Mouse (Mus musculus) heart, adult 9 months (tissue): ENCODE measurements at regions not wholly inside any gene's neighbourhood (a gene's known extent, or its start where the extent isn't known, plus 50 kb on each side); places are given as distances from the start of the nearest gene placed in this dataset.

Experiments
- DNase-seq, 2 experiments: peaks; one replicate each; pipeline ENCODE4 v3.0.0; 2022; ENCODE audit warnings: low spot score in 2 of 2

- DNase-seq = no peak
Measured at GRCm38 (mm10) chr15:62190977-62191614, 1268.3 kb upstream of the A1bg start.

GRCm38 (mm10) chr15:62190224-62190910, 1267.6 kb upstream of the A1bg start:
- DNase-seq = no peak

GRCm38 (mm10) chr15:62189565-62190181, 1266.9 kb upstream of the A1bg start:
- no peak for DNase-seq

DNA sequence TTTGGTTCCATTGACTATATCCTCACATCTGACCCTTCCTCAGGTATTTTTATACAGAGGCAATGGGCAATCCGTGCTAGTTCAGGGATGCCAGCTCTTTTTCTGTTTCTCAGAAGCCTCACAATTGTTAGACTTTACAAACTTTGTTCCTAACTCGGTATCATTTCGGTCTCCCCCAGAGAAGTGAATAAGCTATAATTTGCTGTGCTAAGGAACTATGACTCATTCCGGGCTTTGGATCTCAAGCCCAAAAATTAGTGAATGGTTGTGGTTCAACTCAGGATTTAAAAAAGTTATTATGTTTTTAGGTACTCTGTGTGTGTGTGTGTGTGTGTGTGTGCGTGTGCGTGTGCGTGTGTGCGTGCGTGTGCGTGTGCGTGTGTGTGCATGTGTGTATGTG, 1263.7 kb upstream of the A1bg start:
- no peak for DNase-seq

DNA sequence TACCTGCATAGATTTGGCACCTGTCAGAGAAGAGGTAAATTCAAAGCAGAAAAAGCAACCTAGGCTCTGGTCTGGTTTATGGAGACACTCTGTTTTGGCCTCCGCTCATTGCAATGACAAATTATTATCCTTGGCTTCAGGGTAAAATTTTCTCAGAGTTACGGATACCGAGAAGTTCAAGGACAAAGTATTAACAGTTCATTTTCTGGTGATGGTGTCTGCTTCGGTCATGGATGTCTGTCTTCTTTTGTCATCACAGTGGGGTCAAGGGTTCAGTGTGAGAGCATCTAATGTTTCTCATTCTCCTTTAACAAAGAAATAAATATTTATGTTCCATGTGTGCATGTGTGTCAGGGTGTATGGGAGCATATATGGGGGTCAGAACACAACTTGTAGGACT, 1261.0 kb upstream of the A1bg start:
- DNase-seq = no peak

- no peak for DNase-seq
Measured at GRCm38 (mm10) chr15:62181454-62181910, 1258.7 kb upstream of the A1bg start.

DNA sequence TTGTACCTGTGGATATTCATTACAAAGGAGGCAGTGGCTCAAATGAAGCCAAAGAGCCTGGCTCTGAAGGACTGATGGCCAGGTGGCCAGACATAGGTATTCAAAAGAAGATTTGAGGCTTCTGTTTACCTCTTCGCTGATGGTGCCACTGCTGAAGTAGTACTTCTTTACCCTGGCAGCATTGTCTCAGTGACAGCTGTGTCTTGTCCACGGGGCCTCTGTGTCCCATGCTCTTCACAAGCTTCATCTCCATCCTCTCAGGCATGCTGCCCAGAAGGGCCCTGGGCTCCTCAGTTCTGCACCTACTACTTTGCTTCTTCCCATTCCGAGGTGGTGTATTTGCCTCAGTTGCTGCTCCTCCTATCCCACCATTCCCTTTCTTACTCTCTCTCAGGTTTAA, 1257.9 kb upstream of the A1bg start:
- no peak for DNase-seq

DNA sequence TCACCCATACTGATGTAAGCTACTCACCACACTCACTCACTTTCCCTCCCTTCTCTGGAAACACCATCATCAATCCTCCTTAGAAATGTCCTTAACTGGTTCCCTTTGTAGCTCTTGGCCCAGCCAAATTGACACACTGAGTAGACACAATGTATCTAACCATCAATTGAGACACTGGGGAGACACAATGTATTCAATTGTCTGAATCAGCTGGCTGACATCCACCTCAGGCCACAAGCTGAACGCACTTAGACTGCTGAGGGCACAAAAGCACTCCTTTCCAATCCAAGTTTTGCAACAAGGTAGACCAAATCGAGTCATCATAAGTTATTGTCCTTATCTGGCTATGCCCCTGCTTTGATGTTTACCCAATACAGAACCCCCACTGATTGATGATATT, 1257.0 kb upstream of the A1bg start:
- DNase-seq = no peak

DNA sequence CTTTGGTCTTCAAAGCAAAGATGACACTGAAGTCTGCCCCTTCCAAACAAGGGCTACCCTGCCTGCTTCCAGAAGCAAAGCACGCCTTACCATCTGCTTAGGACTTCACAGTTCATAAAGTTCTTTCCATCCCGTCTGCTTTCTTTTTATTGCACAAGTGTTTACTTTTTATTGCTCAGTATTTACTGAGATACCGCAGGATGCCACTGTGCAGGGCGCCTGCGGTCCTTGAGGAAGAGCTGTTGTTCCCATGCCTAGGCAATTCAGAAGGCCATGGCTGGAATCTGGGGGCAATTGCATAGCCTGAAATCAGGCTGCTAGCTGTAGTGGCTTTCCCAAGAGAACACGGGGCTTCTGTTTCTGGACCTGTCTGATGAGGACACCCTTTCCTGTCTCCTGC, 1255.8 kb upstream of the A1bg start:
- DNase-seq = no peak

DNA sequence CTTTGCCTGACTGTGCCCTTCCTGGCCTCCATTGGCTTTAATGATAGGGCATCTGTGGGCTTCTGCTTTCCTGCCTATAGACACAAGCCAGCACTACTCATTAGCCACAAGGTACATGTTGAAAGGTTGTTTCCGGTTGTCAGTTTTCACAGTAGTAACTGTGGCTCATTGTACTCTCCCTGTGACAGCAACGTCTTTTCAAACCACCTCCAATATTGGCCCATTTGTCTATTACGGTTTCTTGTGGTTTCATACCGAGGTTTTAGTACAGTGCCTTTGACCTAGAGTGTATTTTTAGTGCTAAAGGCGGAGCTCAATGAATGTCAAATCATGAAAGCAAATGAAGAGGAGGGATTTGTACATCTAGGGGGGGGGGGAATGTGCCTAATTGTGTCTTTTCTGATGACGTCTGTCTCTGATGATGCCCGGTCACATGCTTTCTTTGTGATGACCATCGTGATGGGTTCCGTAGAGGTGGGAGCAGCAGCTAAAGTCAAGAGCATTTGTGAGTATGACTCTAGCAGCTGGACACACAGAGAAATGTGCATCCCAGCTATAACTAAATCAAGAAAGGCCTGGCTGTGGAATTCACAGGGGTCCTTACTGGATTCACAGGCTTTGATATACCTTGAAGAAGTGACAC, 1255.1 kb upstream of the A1bg start:
- no peak for DNase-seq

GRCm38 (mm10) chr15:62176076-62176475, 1253.3 kb upstream of the A1bg start:
- DNase-seq = no peak

DNA sequence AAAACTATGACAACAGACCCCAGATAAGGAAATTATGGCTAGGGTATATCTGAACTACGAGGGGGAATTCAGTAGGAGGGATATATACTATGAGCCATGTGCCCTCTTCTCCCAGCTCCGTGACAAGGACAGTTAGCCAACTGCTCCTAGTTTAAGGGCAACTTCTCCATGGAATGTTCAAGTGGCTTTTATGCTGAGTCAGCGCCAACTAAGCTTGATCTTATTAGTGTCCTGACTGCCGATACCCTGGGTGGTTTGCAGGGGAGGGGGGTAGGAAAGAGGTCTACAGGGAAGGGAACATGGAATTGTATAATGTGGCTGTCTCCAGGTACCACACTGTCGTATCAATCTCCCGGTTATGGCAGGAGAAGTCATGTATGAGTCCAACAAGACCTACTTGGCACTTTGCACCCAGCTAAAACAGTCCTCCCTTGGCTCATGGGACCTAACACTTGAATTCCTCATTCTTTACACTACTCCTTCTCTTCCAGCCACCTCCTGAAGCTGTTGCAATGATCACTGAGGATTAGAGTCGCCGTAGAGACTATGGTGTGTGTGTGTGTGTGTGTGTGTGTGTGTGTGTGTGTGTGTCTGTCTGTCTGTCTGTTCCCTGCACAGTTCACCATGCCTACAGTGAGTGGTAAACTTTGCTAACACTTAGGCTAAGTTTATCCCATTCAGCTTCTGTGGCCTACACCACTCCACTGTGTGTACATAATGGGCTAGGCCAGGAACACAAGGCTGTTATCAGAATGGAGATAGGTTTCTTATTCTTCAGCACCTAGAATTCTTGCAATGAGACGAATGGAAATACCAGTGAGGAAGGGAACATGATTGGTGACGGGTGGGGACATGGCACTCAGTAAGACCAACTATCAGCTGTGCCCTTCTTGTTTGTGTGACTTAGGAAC, 1251.1 kb upstream of the A1bg start:
- no peak for DNase-seq

DNA sequence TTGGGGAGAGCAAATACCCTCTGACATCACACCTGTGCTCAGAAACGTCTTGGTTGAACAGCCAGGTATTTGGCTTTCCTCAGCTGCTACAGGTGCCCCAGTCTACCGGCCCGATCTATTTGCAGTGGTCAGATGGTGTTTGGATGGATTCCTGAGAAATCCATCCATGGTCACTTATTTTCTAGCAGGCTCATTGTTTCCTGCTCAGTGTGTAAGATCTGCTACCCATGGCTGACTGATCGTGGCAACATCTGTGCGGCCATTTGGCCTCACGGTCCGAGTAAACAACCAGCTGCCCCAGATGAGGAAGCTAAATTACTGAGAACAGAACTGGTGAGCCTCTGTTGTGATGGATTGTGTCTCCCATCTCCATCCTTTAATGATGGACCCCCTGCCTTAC, 1248.8 kb upstream of the A1bg start:
- no peak for DNase-seq

- no peak for DNase-seq
Measured at GRCm38 (mm10) chr15:62171167-62171566, 1248.4 kb upstream of the A1bg start.

DNA sequence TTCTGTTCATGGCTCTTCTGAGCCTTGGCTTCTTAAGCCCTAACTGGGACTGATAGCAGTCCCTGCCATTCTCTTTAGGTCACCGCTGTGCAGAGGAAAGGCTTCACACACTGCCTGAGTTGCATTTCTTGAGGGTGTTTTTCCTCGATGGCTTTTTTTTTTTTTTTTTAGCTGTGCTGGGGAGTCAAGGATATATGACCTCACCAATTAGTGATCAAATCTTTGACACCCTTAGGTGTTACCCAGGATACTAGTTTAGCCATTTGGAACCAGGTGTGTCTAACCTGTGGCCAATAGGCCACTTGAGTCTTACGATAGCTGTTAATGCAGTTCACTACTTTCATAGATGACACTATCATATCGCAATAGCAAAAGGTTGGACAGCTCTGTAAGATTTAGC, 1247.5 kb upstream of the A1bg start:
- DNase-seq = no peak

DNA sequence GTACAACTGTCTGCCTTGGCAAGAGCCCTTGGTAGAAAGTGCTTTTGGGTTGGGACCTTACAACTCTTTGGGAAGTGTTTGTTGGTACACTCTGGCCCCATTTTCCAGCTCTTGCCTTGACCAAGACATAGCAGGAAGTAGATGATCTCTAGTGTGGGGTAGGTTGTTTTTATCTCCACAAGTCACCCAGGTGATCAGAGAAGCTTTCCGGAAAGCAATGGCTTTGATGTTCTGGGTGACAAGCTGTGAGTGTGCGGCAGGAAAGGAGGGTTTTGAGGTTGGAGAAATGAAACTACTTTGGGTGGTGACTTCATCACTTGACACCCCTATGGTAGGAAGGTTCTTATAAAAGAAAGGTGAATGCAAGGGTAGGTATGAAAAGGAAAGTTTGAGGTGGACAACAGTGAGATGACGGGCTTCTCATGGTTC, 1246.8 kb upstream of the A1bg start:
- DNase-seq = peak in 1 of 2 experiments; percentile 28

GRCm38 (mm10) chr15:62168958-62169590, 1246.3 kb upstream of the A1bg start:
- no peak for DNase-seq

- no peak for DNase-seq
Measured at GRCm38 (mm10) chr15:62168522-62168921, 1245.7 kb upstream of the A1bg start.

- DNase-seq = no peak
Measured at GRCm38 (mm10) chr15:62166786-62167185, 1244.0 kb upstream of the A1bg start.

DNA sequence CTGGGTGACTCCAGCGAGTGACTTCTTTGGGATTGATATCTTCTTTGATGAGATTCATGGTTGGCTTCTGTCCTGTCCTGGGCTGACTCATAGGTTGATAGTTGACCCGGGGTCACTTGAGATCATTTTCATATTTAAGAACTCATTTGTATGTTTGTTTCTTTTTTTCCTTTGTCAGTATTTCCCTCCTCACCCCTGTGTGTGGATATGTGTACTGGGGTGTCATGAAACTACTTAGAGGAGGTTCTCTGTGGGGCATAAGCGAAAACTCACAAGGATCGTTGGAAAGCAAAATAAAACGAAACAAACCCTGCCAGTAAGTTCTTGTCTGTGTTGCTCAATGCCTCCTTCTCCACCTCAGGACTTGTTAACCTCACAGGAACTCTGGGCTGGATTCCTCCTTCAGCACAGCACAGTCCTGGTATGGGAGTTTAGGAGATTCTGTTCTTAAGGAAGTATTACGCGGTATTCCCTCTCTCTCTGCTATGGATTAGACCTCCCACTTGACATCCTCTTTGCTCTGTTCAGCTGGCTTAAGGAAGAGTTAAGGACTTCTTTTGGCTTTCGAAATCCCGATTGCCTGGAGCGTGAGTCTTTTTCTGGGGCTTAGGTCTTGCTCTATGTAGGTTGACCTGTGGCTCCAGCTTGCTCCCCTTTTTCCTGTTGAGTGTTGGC, 1243.2 kb upstream of the A1bg start:
- peak in 1 of 2 experiments; percentile 13 for DNase-seq
